Mouse (Mus musculus) ES-E14 (cell line): ENCODE results near the gene Gstp2.

Source experiments
- CHD2 ChIP-seq: IDR thresholded peaks from 2 replicates; pipeline ENCODE4 v1.6.1; 2014; ENCODE audit warnings: mild to moderate bottlenecking, low read depth, low read length, inconsistent platforms
- HCFC1 ChIP-seq: IDR thresholded peaks from 2 replicates; pipeline ENCODE4 v1.6.1; 2012; ENCODE audit warnings: low read length, inconsistent platforms, borderline replicate concordance; ENCODE audit not compliant: insufficient read depth
- MAFK ChIP-seq: IDR thresholded peaks from 2 replicates; pipeline ENCODE4 v1.6.1; 2014; ENCODE audit warnings: mild to moderate bottlenecking, low read depth, low read length, inconsistent platforms; ENCODE audit not compliant: insufficient read depth
- ZC3H11A ChIP-seq: IDR thresholded peaks from 2 replicates; pipeline ENCODE4 v1.6.1; 2012; ENCODE audit warnings: low read depth, mild to moderate bottlenecking, inconsistent platforms, low read length, borderline replicate concordance
- ZNF384 ChIP-seq: IDR thresholded peaks from 2 replicates; pipeline ENCODE4 v1.6.1; 2012; ENCODE audit warnings: low read depth, low read length, inconsistent platforms

- no peak for TF ChIP-seq HCFC1
- no peak for TF ChIP-seq MAFK
- TF ChIP-seq ZNF384: no peak
- no peak for TF ChIP-seq ZC3H11A
- no peak for TF ChIP-seq CHD2
Observed at GRCm38 (mm10) chr19:4070756-4071155, 24.9 kb upstream of the Gstp2 start.
